Mouse (Mus musculus) layer of hippocampus, postnatal 14 days (tissue): Measurements from ENCODE around the gene Ptprb. TPM values are rescaled to one million over a fixed set of nuclear protein-coding genes. Genes with fewer than 3 reads are reported as not detected.

Source experiments
- DNase-seq, 2 experiments: peaks; one replicate each; pipeline ENCODE4 v3.0.0; 2021 to 2022; ENCODE audit warnings: low spot score in 2 of 2, mixed read lengths in 1 of 2
- total RNA-seq, 2 experiments: library from RNA; stranded (reverse); gene quantifications; 2 replicates each; pipeline ENCODE4 v1.2.3; 2021

Gene Ptprb
- total RNA-seq, 2 experiments from 2014 or later, result 25.6 to 26.0 TPM

- DNase-seq, result no peak
Measured at GRCm38 (mm10) chr10:116416726-116417125, 141.4 kb downstream of the Ptprb start.

- DNase-seq, result no peak
Measured at GRCm38 (mm10) chr10:116418121-116418726, 142.9 kb downstream of the Ptprb start.

GRCm38 (mm10) chr10:116420976-116421375 lies 145.7 kb downstream of the Ptprb start:
- DNase-seq, result no peak

DNA sequence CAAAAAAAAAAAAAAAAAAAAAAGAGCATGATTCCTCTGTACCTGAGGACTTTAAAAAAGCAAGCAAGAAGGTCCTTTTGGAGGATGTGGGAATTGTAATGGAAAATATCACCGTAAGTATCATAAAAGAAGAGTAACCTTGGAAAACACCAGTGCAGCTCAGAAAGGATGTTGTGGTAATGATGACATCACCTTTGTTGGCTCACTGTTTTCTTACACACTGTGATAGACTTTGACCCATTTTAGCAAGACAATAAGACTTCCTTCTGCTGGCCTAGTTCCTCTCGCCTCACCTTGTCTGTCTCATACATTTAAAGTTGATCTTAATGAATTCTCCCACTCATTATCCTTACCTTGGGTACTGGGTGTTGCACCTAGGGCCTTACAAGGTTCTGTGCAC lies 147.2 kb downstream of the Ptprb start:
- no peak for DNase-seq

GRCm38 (mm10) chr10:116424921-116425320 lies 149.6 kb downstream of the Ptprb start:
- DNase-seq, result no peak

DNA sequence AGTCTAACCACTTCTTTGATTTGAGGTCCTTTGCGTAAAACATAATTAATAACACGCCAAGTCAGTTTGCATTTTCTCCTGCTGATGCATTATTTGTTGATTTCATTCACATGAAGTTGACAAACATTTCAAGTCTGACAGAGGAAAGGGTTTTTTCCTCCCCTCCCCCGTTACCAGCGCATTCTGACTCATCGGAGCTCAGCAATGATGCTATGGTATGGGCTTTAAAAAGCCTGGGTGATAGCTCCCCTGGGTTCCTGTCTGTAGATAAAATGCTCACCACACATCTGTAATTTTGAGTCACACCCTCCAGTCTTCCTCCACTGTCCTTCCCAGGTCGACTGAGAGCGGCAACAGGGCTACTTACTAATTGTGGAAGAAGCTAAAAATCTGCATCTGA lies 150.9 kb downstream of the Ptprb start:
- no peak for DNase-seq

GRCm38 (mm10) chr10:116428026-116428780 lies 152.9 kb downstream of the Ptprb start:
- DNase-seq, result peak; percentile 32 to 72

DNA sequence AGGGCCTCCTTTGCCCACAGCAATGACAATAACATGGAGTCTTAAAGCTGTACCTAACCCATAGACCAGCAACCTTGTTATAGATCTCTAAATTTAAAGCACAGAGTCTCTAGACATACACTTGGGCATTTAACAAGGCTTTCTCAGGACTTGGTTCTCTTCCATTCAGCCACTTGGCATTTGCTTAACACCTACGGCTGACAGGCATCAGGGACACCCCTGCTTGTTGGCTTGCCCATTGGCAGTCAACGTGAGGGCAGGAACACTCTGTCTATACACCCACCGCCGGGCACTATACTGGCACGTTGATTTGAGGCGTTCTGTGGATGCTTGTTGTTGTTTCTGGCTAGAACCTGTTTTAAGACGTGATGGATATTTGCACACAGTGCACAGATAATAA lies 157.1 kb downstream of the Ptprb start:
- DNase-seq, result no peak

DNA sequence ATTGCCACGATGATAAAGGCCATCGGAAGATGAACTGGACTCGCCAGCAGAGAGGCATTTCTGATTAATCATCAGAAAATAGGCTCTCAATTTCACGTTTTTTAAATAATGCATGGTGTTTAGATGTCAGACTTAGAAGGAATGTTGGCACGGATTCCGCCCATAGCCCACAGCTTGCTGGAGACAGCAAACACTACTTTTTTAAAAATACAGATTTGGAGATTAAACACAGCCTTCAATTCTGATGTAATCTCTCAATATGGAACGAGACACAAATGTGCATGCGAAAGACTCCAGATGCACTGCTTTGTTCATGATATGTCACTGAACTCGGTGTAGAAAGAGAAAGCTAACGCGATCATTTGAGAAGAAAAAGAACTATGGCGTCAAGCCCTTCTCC lies 160.1 kb downstream of the Ptprb start:
- DNase-seq, result peak in 1 of 2 experiments; percentile 40

Other genes with a start within 250 kb of the Ptprb start
- not detected for gene 4933416C03Rik, start 161.6 kb upstream of the Ptprb start, total RNA-seq
- 10 to 100 TPM; 74.4 TPM for gene Kcnmb4, start 198.4 kb downstream of the Ptprb start, total RNA-seq